Mouse (Mus musculus) intestine, embryonic 16.5 days (tissue): ENCODE data around the gene Pou4f1. TPM values are rescaled to one million over a fixed set of nuclear protein-coding genes. Genes with fewer than 3 reads are reported as not detected.
"Not testable (repeated sequence)": the region's sequence is repeated elsewhere in the genome, so short reads cannot be mapped to it uniquely, and the experiment has no call there.

Experiments used
- ATAC-seq: fragments of 200-750 bp; cut with Nextera tagmentation; 2 replicates; pipeline ENCODE4 v1.8.0; 2017; ENCODE audit warnings: moderate TSS enrichment, moderate library complexity
- H3K27ac ChIP-seq: fragments of 300-500 bp; sonication (generic); 2 replicates; pipeline ENCODE4 v1.5.1; 2014; ENCODE audit warnings: mild to moderate bottlenecking, low read length
- H3K27me3 ChIP-seq: fragments of 300-500 bp; sonication (generic); replicated peaks from 2 replicates; pipeline ENCODE4 v1.6.1; 2014; ENCODE audit warnings: low read length, control low read depth, mixed read lengths; ENCODE audit not compliant: control insufficient read depth, insufficient read depth
- H3K36me3 ChIP-seq: fragments of 300-500 bp; sonication (generic); 2 replicates; pipeline ENCODE4 v1.6.1; 2014; ENCODE audit warnings: low read length, control low read depth; ENCODE audit not compliant: control insufficient read depth, insufficient read depth
- H3K4me1 ChIP-seq: fragments of 300-500 bp; sonication (generic); 2 replicates; pipeline ENCODE4 v1.6.1; 2014; ENCODE audit warnings: low read length, control low read depth, mixed read lengths; ENCODE audit not compliant: control insufficient read depth, insufficient read depth
- H3K4me2 ChIP-seq: fragments of 300-500 bp; sonication (generic); 2 replicates; pipeline ENCODE4 v1.6.1; 2014; ENCODE audit warnings: low read depth, low read length, control low read depth
- H3K4me3 ChIP-seq: fragments of 300-500 bp; sonication (generic); 2 replicates; pipeline ENCODE4 v1.5.1; 2014; ENCODE audit warnings: mild to moderate bottlenecking, low read length
- H3K9ac ChIP-seq: fragments of 300-500 bp; sonication (generic); 2 replicates; pipeline ENCODE4 v1.6.1; 2014; ENCODE audit warnings: low read depth, low read length
- H3K9me3 ChIP-seq: fragments of 300-500 bp; sonication (generic); 2 replicates; pipeline ENCODE4 v1.6.1; 2016; ENCODE audit warnings: low read length, control low read depth; ENCODE audit not compliant: control insufficient read depth
- WGBS: fragments of 180-500 bp; shearing (Covaris S2); extraction: QIAGEN DNeasy Blood & Tissue Kit; methylation state at CpG from one replicate; pipeline ENCODE4 v1.1.7; 2014; 5-methylcytosine and 5-hydroxymethylcytosine counted together
- polyA plus RNA-seq: library from polyadenylated mRNA; unstranded; fragments of >200 nt; fragmentation: Nextera tagmentation; extraction: Ambion mirVana; gene quantifications from 2 replicates; pipeline ENCODE4 v1.2.1, GENCODE M21; 2015

Pou4f1 gene
- polyA plus RNA-seq = 0.22 and 0.33 TPM in 2 replicates

GRCm38 (mm10) chr14:104467966-104468622 lies at the start of gene Pou4f1:
Gene Pou4f1, minus strand, starts transcription at chr14:104467999.
- Histone ChIP-seq H3K9me3 (no peaks in the 10 kb centered on the region), H3K4me2 (peak within 1 kb of the TSS; percentile 86), H3K4me3 (peak within 1 kb of the TSS; percentile 61), H3K36me3 (no peaks in the 10 kb centered on the region), H3K27me3 (peaks cover 90% of the 10 kb centered on the region), H3K9ac (peak within 1 kb of the TSS; percentile 43), H3K4me1 (peaks cover 24% of the 10 kb centered on the region), H3K27ac (no peak within 1 kb of the TSS)
- under 1% methylated on average over 57 of the region's 62 CpGs for WGBS
- ATAC-seq = peak; percentile 94

GRCm38 (mm10) chr14:104511664-104512063 lies 43.9 kb upstream of the Pou4f1 start:
- ATAC-seq = no peak
- no peak overlapping the region for H3K4me2 ChIP-seq
- H3K27me3 ChIP-seq = no peaks in the 10 kb centered on the region
- H3K4me3 ChIP-seq = no peak overlapping the region
- WGBS = 89% methylated on average over 1 of the region's 1 CpGs
- H3K9me3 ChIP-seq = no peaks in the 10 kb centered on the region
- no peak overlapping the region for H3K27ac ChIP-seq
- H3K36me3 ChIP-seq = no peaks in the 10 kb centered on the region
- no peaks in the 10 kb centered on the region for H3K4me1 ChIP-seq
- no peak overlapping the region for H3K9ac ChIP-seq

DNA sequence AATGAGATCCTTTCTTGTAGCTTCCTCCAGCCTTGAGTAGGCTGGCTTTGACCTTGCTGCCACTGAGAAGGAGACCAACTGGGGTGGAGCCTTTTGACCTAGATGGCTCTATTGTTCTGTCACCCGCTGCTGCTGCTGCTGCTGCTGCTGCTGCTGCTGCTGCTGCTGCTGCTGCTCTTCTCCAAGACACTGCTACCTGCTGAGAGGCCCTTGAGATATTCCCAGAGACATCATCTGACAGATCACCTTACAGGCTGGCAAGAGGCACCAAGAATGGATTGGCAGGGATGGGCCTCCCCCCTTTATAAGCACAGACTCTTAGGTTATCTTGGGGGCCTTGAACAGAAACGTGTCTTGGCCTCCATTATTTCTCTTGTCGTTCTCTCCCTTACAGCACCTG lies 35.0 kb upstream of the Pou4f1 start:
- not testable (repeated sequence) for H3K27me3 ChIP-seq, H3K36me3 ChIP-seq, H3K9ac ChIP-seq, H3K4me1 ChIP-seq, H3K9me3 ChIP-seq, H3K4me2 ChIP-seq, ATAC-seq, H3K4me3 ChIP-seq, H3K27ac ChIP-seq
- 79% methylated on average over 3 of the region's 3 CpGs for WGBS

DNA sequence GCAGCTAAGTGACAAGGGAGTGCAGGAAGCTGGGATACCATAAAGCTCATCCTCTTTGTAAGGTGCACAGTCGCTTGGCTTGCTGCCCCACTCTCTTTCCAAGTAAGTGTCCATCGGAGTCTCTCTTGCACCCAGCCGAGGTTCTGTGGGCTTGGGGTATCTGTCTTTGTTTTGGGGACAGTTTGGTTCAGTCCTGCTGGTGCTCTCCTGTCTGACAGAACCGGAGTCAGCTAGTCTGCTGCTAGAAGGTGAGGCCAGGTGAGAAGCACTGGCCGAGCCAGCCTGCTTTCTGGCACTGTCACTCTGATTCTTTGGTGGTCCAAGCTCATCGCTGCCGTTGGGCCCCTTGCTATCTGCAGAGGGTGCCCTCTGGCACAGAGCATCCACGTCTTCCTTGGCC lies 12.0 kb upstream of the Pou4f1 start:
- Histone ChIP-seq H3K4me3 (no peak overlapping the region), H3K4me2 (no peak overlapping the region), H3K27me3 (no peaks in the 10 kb centered on the region), H3K4me1 (no peaks in the 10 kb centered on the region), H3K9me3 (no peaks in the 10 kb centered on the region), H3K36me3 (no peaks in the 10 kb centered on the region), H3K9ac (no peak overlapping the region), H3K27ac (no peak overlapping the region)
- 90% methylated on average over 8 of the region's 8 CpGs for WGBS
- no peak for ATAC-seq

GRCm38 (mm10) chr14:104478593-104478992 lies 10.8 kb upstream of the Pou4f1 start:
- Histone ChIP-seq H3K9me3 (no peaks in the 10 kb centered on the region), H3K4me2 (no peak overlapping the region), H3K27ac (no peak overlapping the region), H3K27me3 (peaks cover 6% of the 10 kb centered on the region; the same call in 1 of the 2 replicates), H3K36me3 (no peaks in the 10 kb centered on the region), H3K4me1 (no peaks in the 10 kb centered on the region), H3K9ac (no peak overlapping the region), H3K4me3 (no peak overlapping the region)
- WGBS = 89% methylated on average over 5 of the region's 5 CpGs
- ATAC-seq = no peak

GRCm38 (mm10) chr14:104477616-104478015 lies 9.8 kb upstream of the Pou4f1 start:
- WGBS = 94% methylated on average over 8 of the region's 8 CpGs
- H3K9me3 ChIP-seq = no peaks in the 10 kb centered on the region
- H3K36me3 ChIP-seq = no peaks in the 10 kb centered on the region
- peaks cover 7% of the 10 kb centered on the region for H3K4me1 ChIP-seq
- H3K9ac ChIP-seq = no peak overlapping the region
- no peak overlapping the region for H3K4me2 ChIP-seq
- no peak overlapping the region for H3K4me3 ChIP-seq
- peaks cover 13% of the 10 kb centered on the region; the same call in 1 of the 2 replicates for H3K27me3 ChIP-seq
- ATAC-seq = no peak
- no peak overlapping the region for H3K27ac ChIP-seq

GRCm38 (mm10) chr14:104475438-104475837 lies 7.6 kb upstream of the Pou4f1 start:
- H3K27me3 ChIP-seq = peaks cover 32% of the 10 kb centered on the region

DNA sequence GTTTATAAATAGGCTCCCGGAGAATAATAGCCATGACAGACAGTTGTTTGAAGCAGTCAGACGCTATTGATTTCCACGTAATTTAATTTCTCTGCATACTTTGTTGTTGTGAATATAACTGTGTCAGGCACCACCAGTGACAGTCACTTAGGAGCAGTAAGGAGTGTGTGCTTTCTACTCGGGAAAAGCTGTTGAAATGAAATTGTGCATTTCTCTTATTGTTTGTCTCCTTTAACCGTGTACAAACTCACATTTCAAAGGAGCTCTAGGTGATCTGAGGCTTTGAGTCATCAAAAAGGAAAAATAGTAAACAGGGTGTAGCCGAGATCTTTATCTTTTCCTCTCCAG lies 798 bp upstream of the Pou4f1 start:
- Histone ChIP-seq H3K27ac (no peak overlapping the region), H3K9ac (no peak overlapping the region), H3K4me3 (0 out of 2 replicates have a peak overlapping the region, but pooled peaks have one; percentile 61), H3K36me3 (no peaks in the 10 kb centered on the region), H3K4me1 (peaks cover 26% of the 10 kb centered on the region), H3K27me3 (peaks cover 87% of the 10 kb centered on the region), H3K4me2 (no peak overlapping the region), H3K9me3 (no peaks in the 10 kb centered on the region)
- no peak for ATAC-seq
- WGBS = 8% methylated on average over 6 of the region's 6 CpGs

More at GRCm38 (mm10) chr14:104475438-104475837, 7.6 kb upstream of the Pou4f1 start:
- Histone ChIP-seq H3K4me2 (no peak overlapping the region), H3K9me3 (no peaks in the 10 kb centered on the region), H3K27ac (no peak overlapping the region), H3K36me3 (no peaks in the 10 kb centered on the region), H3K4me1 (peaks cover 7% of the 10 kb centered on the region), H3K9ac (no peak overlapping the region), H3K4me3 (no peak overlapping the region)
- 73% methylated on average over 1 of the region's 1 CpGs for WGBS
- no peak for ATAC-seq

DNA sequence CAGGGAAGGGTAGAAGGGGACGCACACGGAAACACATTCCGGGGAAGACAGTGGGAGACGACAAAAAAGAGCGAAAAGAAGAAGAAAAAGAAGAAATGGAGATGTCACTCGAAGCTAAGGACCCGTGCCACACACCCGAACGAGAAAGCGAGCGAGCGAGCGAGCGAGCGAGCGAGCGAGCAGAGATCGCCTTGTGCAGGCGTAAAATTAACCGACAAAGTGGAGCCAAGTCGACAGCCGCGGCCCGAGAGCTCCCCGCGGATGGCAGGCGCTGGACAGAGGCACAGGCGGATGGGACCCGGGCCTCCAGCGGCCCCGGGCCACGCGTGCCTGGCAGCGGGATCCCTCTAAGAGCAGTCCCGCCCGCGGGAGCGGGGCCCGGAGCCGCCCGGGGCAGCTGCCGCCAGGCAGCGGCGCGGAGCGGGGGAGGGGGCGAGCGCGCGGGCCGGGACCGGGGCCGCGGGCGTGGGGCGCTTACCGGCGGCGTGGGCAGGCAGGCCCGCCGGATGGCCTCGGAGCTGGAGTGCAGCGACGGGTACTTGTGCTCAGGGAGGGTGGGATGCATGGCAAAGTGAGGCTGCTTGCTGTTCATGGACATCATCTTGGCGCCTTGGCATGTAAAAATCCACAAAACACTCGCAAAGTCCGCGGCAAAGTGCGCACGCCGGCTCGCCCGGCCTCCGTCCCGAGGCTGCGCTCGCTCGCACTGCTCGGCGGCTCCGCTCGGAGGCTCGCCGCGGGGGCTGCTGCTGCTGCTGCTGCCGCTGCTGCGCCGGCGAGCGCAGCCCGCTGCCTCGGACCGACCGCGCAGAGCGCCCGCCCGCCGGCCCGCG lies 450 bp downstream of the Pou4f1 start:
- Histone ChIP-seq H3K27me3 (peaks cover 86% of the 10 kb centered on the region), H3K4me3 (peak overlapping the region; percentile 61), H3K27ac (no peak overlapping the region), H3K9me3 (no peaks in the 10 kb centered on the region), H3K9ac (peak overlapping the region; percentile 43), H3K36me3 (no peaks in the 10 kb centered on the region), H3K4me1 (peaks cover 20% of the 10 kb centered on the region), H3K4me2 (peak overlapping the region; percentile 86)
- WGBS = under 1% methylated on average over 92 of the region's 101 CpGs
- peak; percentile 75 for ATAC-seq
